Mouse (Mus musculus) embryonic stem cell, embryonic (primary cell): ENCODE measurements around the gene Bcl2l11.
"Not testable (repeated sequence)": the region's sequence is repeated elsewhere in the genome, so short reads cannot be mapped to it uniquely, and the experiment has no call there.

Experiments used
- CTCF ChIA-PET, 4 experiments: fragments of 300-600 bp in 2 of 4; fragments of 350-600 bp in 2 of 4; sonication (Branson Sonifier 250); formaldehyde crosslinking; loops; one replicate each; lab custom pipeline; 2022; ENCODE audit warnings: inconsistent platforms in 2 of 4; lab: Charles Lee
- POLR2A ChIA-PET, 4 experiments: fragments of 300-600 bp in 2 of 4; fragments of 350-600 bp in 2 of 4; sonication (Branson Sonifier 250); formaldehyde crosslinking; loops; one replicate each; lab custom pipeline; 2022; ENCODE audit warnings: antibody characterized with exemption in 4 of 4, inconsistent platforms in 1 of 4; lab: Charles Lee

Bcl2l11 gene

GRCm38 (mm10) chr2:128176391-128177044 lies 50.7 kb downstream of the Bcl2l11 start:
- POLR2A ChIA-PET, result interaction anchor here in 2 of 4 experiments (0.6 to 1.5 kb wide), 5 partner anchors 8 to 65 kb away, joined by 3 to 4 read pairs (median 3); no protein-coding TSS in a partner anchor
- CTCF ChIA-PET, result interaction anchor here in 1 of 4 experiments (0.8 kb wide), 1 partner anchor 252 kb away, joined by 3 read pairs; no protein-coding TSS in a partner anchor

GRCm38 (mm10) chr2:128177241-128177661 lies 51.4 kb downstream of the Bcl2l11 start:
- CTCF ChIA-PET, result interaction anchor here in 1 of 4 experiments (0.8 kb wide), 1 partner anchor 253 kb away, joined by 3 read pairs; no protein-coding TSS in a partner anchor
- POLR2A ChIA-PET, result interaction anchor here in 3 of 4 experiments (0.5 to 1.5 kb wide), 4 partner anchors 9 to 64 kb away, joined by 3 to 4 read pairs (median 3); no protein-coding TSS in a partner anchor

- ChIA-PET CTCF (interaction anchor here in 1 of 4 experiments (1.2 kb wide), 1 partner anchor 233 kb away, joined by 4 read pairs; no protein-coding TSS in a partner anchor), POLR2A (interaction anchor here in 3 of 4 experiments (0.6 to 1.7 kb wide), 10 partner anchors 10 to 160 kb away, joined by 3 to 6 read pairs (median 4); partner anchors contain the start of gene Bcl2l11 (in 1 of the 3))
Measured at GRCm38 (mm10) chr2:128179126-128179807, 53.4 kb downstream of the Bcl2l11 start.

DNA sequence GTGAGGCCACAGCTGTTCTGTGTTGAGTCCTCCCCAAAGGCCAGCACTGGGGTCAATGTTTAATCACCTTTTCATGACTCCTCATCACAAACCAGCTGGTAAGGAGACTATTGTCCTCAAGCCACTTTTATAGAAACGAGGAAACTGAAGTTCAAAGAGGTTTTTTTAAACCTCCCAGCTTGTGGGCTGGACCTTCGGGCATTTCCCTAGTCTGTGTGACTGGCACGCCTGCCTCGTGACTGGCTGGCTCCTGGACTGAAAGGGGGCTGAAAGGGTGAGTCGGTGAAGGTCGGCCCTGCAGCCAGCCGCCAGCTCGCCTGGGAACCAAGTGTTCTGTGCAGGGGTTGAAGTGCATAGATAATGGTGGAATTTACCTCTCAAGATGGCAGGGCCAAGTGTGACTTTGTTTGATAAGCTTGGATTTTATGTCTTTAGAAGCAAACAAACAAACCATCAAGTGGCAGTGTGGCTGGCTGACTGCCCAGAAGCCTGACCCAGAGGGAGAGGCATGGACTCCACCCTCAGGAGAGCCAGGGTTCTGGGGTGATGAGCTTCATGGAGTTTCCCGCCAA lies 54.1 kb downstream of the Bcl2l11 start:
- CTCF ChIA-PET, result interaction anchor here in 1 of 4 experiments (1.2 kb wide), 1 partner anchor 232 kb away, joined by 4 read pairs; no protein-coding TSS in a partner anchor
- POLR2A ChIA-PET, result interaction anchor here in 3 of 4 experiments (0.6 to 1.7 kb wide), 10 partner anchors 10 to 160 kb away, joined by 3 to 6 read pairs (median 4); partner anchors contain the start of gene Bcl2l11 (in 1 of the 3)

- CTCF ChIA-PET, result interaction anchor here in 1 of 4 experiments (0.7 kb wide), 1 partner anchor 289 kb away, joined by 3 read pairs; no protein-coding TSS in a partner anchor
- POLR2A ChIA-PET, result not testable (repeated sequence)
Measured at GRCm38 (mm10) chr2:128182181-128182580, 56.3 kb downstream of the Bcl2l11 start.

DNA sequence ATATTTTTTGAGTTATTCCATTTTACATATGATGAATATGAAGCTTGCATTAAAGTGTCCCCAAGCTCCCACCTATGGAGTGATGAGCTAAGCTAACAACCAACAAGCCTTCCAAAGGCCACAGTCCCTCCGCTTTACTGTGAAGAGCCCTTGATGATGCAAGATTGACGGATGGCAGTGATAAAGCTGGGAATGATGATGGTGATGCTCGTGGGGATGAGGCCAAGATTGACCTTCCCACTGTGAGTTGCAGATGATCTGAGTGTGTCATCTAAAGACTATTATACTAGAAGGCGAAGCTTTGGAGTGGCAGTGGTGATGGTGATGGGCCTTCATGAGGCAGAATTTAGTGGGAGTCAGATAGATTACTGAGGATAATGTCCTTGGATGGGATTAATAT lies 56.9 kb downstream of the Bcl2l11 start:
- ChIA-PET POLR2A (interaction anchor here in 1 of 4 experiments (0.6 kb wide), 1 partner anchor 796 kb away, joined by 4 read pairs; no protein-coding TSS in a partner anchor), CTCF (no interaction called here)

- CTCF ChIA-PET, result interaction anchor here in 1 of 4 experiments (0.6 kb wide), 1 partner anchor 229 kb away, joined by 4 read pairs; no protein-coding TSS in a partner anchor
- POLR2A ChIA-PET, result interaction anchor here in 3 of 4 experiments (0.6 to 1.6 kb wide), 7 partner anchors 8 to 1506 kb away, joined by 3 to 6 read pairs (median 3); partner anchors contain the start of gene Bcl2l11 (in 1 of the 3)
Measured at GRCm38 (mm10) chr2:128183762-128184161, 57.9 kb downstream of the Bcl2l11 start.

DNA sequence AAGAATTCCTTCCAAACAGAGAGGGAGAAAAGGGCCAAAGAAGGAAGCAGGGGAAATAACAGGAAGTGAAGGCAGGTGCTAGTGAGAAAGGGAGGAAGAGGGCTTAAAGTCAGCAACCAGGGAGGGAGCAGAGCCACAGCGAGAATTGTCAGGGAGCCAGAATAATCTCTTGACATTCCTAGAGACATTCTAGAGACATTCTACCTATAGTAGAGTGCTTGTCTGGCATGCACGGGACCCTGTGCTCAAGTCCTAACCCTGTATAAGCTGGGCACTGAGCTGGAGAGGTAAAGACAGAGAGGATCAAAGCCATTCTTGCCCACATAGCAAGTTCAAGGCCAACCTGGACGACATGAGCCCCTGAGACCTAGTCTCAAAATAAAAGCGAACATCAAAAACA lies 60.1 kb downstream of the Bcl2l11 start:
- POLR2A ChIA-PET, result interaction anchor here in 1 of 4 experiments (0.7 kb wide), 1 partner anchor 134 kb away, joined by 5 read pairs; no protein-coding TSS in a partner anchor
- CTCF ChIA-PET, result no interaction called here

GRCm38 (mm10) chr2:128187277-128187676 lies 61.4 kb downstream of the Bcl2l11 start:
- POLR2A ChIA-PET, result no interaction called here
- CTCF ChIA-PET, result no interaction called here

GRCm38 (mm10) chr2:128188461-128188860 lies 62.6 kb downstream of the Bcl2l11 start:
- POLR2A ChIA-PET, result interaction anchor here in 1 of 4 experiments (1.3 kb wide), 1 partner anchor 23 kb away, joined by 5 read pairs; no protein-coding TSS in a partner anchor
- CTCF ChIA-PET, result no interaction called here

DNA sequence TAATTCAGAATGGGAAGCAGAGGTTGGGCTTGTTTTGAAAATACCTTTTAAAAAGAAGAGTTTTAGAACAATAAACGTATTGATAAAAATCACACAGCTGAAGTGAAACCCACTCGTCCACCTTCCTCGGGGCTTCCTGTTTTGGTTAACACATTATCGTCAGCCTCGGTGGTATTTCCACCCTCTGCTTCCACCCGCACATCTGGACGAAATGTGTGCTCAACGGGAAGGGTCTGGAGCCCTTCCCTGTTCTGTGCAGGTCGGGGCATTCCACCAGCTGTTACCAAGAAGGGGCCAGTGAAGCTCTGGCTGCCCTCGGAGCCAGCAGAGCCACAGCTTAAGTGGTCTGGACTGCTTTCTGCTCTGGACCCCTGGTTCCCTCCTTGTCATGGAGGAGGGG lies 63.9 kb downstream of the Bcl2l11 start:
- ChIA-PET CTCF (interaction anchor here in 1 of 4 experiments (0.6 kb wide), 1 partner anchor 1865 kb away, joined by 3 read pairs; no protein-coding TSS in a partner anchor), POLR2A (interaction anchor here in 2 of 4 experiments (0.8 to 1.3 kb wide), 4 partner anchors 14 to 99 kb away, joined by 3 to 5 read pairs (median 3); no protein-coding TSS in a partner anchor)

- POLR2A ChIA-PET, result interaction anchor here in 2 of 4 experiments (0.6 to 1.1 kb wide), 4 partner anchors 14 to 99 kb away, joined by 3 to 4 read pairs (median 3); no protein-coding TSS in a partner anchor
- CTCF ChIA-PET, result no interaction called here
Measured at GRCm38 (mm10) chr2:128190196-128190595, 64.4 kb downstream of the Bcl2l11 start.

DNA sequence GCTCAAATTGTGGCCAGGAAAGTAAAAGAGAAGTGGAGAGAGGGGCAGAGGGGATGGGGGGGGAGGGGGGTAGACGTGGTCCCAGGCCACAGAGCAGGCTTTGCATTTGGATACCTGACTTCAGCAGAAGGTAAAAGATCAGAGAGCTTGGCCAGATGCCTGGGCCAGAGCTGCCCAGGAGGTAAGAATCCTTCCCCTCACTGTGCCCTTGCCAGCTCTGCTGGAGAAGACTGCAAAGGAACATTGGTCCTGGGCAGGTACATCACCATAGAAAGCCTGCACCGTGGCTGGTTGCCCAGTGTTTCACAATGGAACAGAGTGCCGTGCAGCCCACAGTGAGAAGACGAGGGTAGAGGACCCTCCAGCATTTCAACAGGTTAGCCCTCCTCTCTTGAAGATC lies 67.6 kb downstream of the Bcl2l11 start:
- CTCF ChIA-PET, result interaction anchor here in 3 of 4 experiments (0.6 to 0.7 kb wide), 4 partner anchors 29 to 210 kb away, joined by 3 to 4 read pairs (median 4); no protein-coding TSS in a partner anchor
- POLR2A ChIA-PET, result interaction anchor here in 3 of 4 experiments (0.6 to 1.1 kb wide), 4 partner anchors 8 to 56 kb away, joined by 3 to 4 read pairs (median 3); no protein-coding TSS in a partner anchor

GRCm38 (mm10) chr2:128197379-128197778 lies 71.5 kb downstream of the Bcl2l11 start:
- POLR2A ChIA-PET, result no interaction called here

DNA sequence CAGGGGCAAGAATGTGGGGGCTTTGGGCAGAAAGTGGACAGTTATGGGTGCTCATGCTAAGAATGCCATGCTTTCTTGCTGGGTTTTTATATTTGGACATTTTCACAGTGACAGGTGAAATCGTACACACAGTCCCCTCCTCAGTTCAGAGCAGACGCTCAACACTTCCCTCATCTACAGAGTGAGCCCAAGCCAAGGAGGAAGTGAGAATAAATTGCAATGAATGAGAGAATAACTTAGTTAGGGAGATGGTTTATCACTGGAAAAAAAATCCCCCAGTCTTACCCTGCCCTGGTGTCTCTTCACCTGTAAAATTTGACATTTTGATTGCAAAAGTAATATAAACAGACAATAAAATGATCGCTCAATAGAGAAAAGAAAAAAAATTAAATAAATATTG lies 77.3 kb downstream of the Bcl2l11 start:
- CTCF ChIA-PET, result interaction anchor here in 2 of 4 experiments (0.7 kb wide), 2 partner anchors 141 to 161 kb away, joined by 4 to 6 read pairs; no protein-coding TSS in a partner anchor
- POLR2A ChIA-PET, result interaction anchor here in 3 of 4 experiments (0.8 to 1.3 kb wide), 3 partner anchors 9 to 19 kb away, joined by 3 to 6 read pairs (median 3); no protein-coding TSS in a partner anchor

More at GRCm38 (mm10) chr2:128197379-128197778, 71.5 kb downstream of the Bcl2l11 start:
- CTCF ChIA-PET, result no interaction called here

DNA sequence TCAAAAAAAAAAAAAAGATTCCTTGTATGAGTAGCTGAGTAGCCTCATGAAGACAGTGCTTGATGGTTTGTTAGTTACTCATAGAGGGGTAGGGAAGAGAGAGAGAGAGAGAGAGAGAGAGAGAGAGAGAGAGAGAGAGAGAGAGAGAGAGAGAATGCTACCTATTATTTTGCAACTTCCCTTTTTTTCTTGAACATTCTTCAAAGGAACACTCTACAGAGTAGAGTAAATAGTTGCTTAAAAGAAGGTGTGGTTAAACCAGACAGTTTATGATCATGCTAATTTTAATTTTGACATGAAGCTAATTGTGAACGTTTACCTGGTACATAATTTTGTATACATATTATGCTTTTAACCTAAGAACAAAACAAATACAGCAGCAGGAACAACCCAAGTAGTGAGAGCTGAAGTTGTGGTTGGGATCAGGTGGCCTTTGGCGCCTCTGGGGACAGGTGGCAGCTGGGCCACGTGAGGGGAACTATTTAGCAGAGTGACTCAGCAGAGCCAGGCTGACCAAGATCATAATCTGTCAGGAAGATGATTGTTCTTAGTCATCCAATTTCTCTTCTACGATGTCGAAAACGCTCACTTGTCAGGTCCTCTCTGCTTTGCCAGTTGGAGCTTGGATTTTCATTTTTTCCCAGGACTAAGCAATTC lies 78.0 kb downstream of the Bcl2l11 start:
- CTCF ChIA-PET, result interaction anchor here in 2 of 4 experiments (0.7 kb wide), 3 partner anchors 140 to 614 kb away, joined by 4 to 6 read pairs (median 4); no protein-coding TSS in a partner anchor
- POLR2A ChIA-PET, result interaction anchor here (0.8 to 1.3 kb wide), 6 partner anchors 8 to 27 kb away, joined by 3 to 6 read pairs (median 3); no protein-coding TSS in a partner anchor

GRCm38 (mm10) chr2:128208541-128208940 lies 82.7 kb downstream of the Bcl2l11 start:
- ChIA-PET POLR2A (interaction anchor here in 2 of 4 experiments (0.8 to 1.6 kb wide), 5 partner anchors 14 to 81 kb away, joined by 3 read pairs; no protein-coding TSS in a partner anchor), CTCF (no interaction called here)
